Mouse (Mus musculus) kidney, adult 2 months (tissue): ENCODE data around the gene Sema6b. TPM values are rescaled to one million over a fixed set of nuclear protein-coding genes. Genes with fewer than 3 reads are reported as not detected.

Experiments
- DNase-seq: peaks from one replicate; pipeline ENCODE4 v3.0.0; 2021
- H3K27ac ChIP-seq: fragments of 200-500 bp; 2 replicates; pipeline ENCODE4 v1.5.1; 2012; ENCODE audit warnings: low read depth, low read length, control low read depth, inconsistent platforms; ENCODE audit not compliant: insufficient read depth
- H3K27me3 ChIP-seq: fragments of 200-500 bp; replicated peaks from 2 replicates; pipeline ENCODE4 v1.6.1; 2012; ENCODE audit warnings: mild to moderate bottlenecking, moderate library complexity, low read length, inconsistent platforms; ENCODE audit not compliant: control insufficient read depth, insufficient read depth
- H3K36me3 ChIP-seq: fragments of 200-500 bp; 2 replicates; pipeline ENCODE4 v1.6.1; 2012; ENCODE audit warnings: mild to moderate bottlenecking, moderate library complexity, low read length, inconsistent platforms; ENCODE audit not compliant: control insufficient read depth, insufficient read depth
- H3K4me1 ChIP-seq: fragments of 200-500 bp; 2 replicates; pipeline ENCODE4 v1.6.1; 2011; ENCODE audit warnings: low read length; ENCODE audit not compliant: control insufficient read depth, insufficient read depth
- H3K4me3 ChIP-seq: fragments of 200-500 bp; 2 replicates; pipeline ENCODE4 v1.5.1; 2011; ENCODE audit warnings: mild to moderate bottlenecking, low read depth, low read length, control low read depth; ENCODE audit not compliant: insufficient read depth
- CTCF ChIP-seq: fragments of 200-500 bp; conservative IDR thresholded peaks from 2 replicates; pipeline ENCODE4 v1.5.1; 2011; ENCODE audit warnings: low read depth, mild to moderate bottlenecking, control low read depth, low read length, moderate library complexity, mixed read lengths; ENCODE audit not compliant: insufficient read depth, insufficient read length
- POLR2A ChIP-seq: fragments of 200-500 bp; IDR thresholded peaks from one replicate; pipeline ENCODE4 v1.6.1; 2011; ENCODE audit warnings: low read depth, low read length, control low read depth
- WGBS: fragments of 180-500 bp; shearing (Covaris S2); methylation state at CpG from one replicate; pipeline ENCODE4 v1.1.7; 2018; 5-methylcytosine and 5-hydroxymethylcytosine counted together
- polyA plus RNA-seq: library from polyadenylated mRNA; depleted of rRNA; stranded (reverse); fragments of >200 nt; gene quantifications from 2 replicates; pipeline ENCODE4 v1.2.3, GENCODE M21; 2012

Gene Sema6b
- polyA plus RNA-seq, 1 experiment: 4.1 TPM

DNA sequence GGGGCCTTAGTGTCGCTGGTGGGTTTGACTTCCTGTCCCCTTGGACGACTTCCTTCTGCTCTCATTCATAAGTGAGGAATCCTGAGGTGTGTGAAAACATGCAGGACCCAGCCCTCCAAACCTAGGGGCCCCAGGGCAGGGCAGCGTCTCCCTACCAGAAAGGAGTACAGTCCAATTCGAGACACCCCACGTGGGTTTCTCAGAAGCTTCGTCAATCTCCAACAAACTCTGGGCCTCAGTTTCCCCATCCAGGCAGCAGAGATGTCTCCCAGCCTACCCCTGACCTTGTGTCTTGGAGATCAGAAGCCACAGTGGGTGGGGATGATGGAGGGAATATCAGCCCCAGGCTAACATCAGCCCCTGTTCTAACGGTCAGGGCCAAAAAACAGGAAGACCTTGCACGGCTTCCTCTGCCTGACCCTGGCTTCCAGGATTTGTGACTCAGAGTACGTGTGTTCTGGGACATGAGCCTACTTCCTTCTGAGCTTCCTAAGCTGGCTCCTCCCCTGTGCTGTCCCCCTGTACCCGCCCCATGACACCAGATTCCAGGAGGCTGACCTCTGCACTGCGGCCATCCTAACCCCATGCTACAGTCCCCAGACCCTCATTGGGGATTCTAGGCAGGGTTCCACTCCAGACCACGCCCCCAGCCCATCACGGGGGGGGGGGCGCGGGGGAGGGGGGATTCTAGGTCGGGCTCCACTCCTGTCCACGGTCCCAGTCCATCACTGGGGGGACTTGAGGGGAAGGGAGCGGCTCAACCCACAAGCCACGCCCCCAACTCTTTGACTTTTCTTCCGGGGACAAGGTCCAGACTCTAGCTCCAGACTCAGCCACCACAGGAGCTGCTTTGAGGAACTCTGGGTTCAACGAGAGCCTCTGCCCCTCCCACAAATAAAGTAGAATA lies 6.4 kb downstream of the Sema6b start:
- peak overlapping the region; percentile 26; the same call in 1 of the 2 replicates for H3K4me3 ChIP-seq
- H3K4me1 ChIP-seq: no peaks in the 10 kb centered on the region
- peak overlapping the region; percentile 57 for H3K27ac ChIP-seq
- no peaks in the 10 kb centered on the region for H3K27me3 ChIP-seq
- WGBS: 14% methylated on average over 20 of the region's 21 CpGs
- DNase-seq: peak; percentile 90
- TF ChIP-seq POLR2A (no peak), CTCF (no peak)
- H3K36me3 ChIP-seq: no peaks in the 10 kb centered on the region

- Histone ChIP-seq H3K4me1 (no peaks in the 10 kb centered on the region), H3K27me3 (no peaks in the 10 kb centered on the region), H3K27ac (no peak overlapping the region), H3K36me3 (no peaks in the 10 kb centered on the region), H3K4me3 (no peak overlapping the region)
- 4% methylated on average over 14 of the region's 14 CpGs for WGBS
- no peak for TF ChIP-seq POLR2A
- peak; percentile 83 for TF ChIP-seq CTCF
- DNase-seq: peak; percentile 72
Observed at GRCm38 (mm10) chr17:56132661-56133060, 7.5 kb downstream of the Sema6b start.

- H3K4me3 ChIP-seq: no peak overlapping the region
- peak; percentile 76 for TF ChIP-seq CTCF
- TF ChIP-seq POLR2A: no peak
- no peaks in the 10 kb centered on the region for H3K4me1 ChIP-seq
- no peaks in the 10 kb centered on the region for H3K27me3 ChIP-seq
- WGBS: 44% methylated on average over 7 of the region's 7 CpGs
- DNase-seq: peak; percentile 72
- H3K36me3 ChIP-seq: no peaks in the 10 kb centered on the region
- H3K27ac ChIP-seq: no peak overlapping the region
Observed at GRCm38 (mm10) chr17:56131814-56132213, 8.3 kb downstream of the Sema6b start.

DNA sequence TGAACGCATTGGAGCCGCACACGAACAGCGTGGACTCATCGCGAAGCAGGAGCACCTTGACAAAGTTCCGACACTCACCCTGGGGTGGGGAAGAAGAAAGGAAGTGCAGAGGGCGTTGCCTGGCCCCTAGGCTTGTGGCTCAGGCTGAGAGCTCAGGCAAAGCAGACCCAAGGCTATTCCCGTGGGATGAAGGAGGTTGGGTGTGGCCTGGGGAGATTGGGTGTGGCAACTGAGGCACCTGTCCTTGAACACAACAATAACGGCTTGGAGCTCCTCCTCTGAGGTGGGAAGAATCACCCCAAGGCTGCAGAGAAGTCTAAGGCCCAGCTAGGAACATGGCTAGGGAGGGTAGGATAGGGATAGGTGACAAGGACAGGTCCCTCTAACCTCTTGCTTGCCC lies 9.0 kb downstream of the Sema6b start:
- DNase-seq: no peak
- 91% methylated on average over 10 of the region's 10 CpGs for WGBS
- H3K4me3 ChIP-seq: no peak overlapping the region

DNA sequence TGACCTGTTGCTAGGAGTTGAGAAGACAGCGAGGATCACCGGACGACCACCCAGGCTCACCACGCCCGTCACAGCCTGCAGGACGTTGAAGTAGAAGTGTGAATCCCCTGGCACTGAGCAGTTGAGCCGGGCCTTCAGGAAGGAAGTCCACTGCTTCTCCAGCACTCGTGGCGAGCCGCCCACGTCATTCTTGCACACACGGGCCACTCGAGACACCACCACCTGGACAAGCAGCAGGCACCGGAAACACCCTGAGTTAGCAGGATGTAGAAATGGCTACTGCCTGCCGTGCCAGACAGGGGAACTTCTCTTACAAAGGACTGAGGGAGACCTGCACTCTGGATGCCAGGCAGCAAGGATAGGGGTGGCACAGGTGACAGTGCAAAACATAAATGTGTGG lies 11.9 kb downstream of the Sema6b start:
- Histone ChIP-seq H3K27ac (no peak overlapping the region), H3K36me3 (no peaks in the 10 kb centered on the region), H3K4me1 (no peaks in the 10 kb centered on the region), H3K4me3 (no peak overlapping the region), H3K27me3 (no peaks in the 10 kb centered on the region)
- no peak for DNase-seq
- TF ChIP-seq POLR2A (no peak), CTCF (no peak)
- WGBS: 62% methylated on average over 15 of the region's 15 CpGs

More for the DNA sequence above, 9.0 kb downstream of the Sema6b start:
- Histone ChIP-seq H3K36me3 (no peaks in the 10 kb centered on the region), H3K4me1 (no peaks in the 10 kb centered on the region), H3K27ac (no peak overlapping the region), H3K27me3 (no peaks in the 10 kb centered on the region)
- TF ChIP-seq CTCF: no peak
- TF ChIP-seq POLR2A: no peak

GRCm38 (mm10) chr17:56126175-56126574 lies 14.0 kb downstream of the Sema6b start:
- H3K4me1 ChIP-seq: no peaks in the 10 kb centered on the region
- WGBS: 84% methylated on average over 11 of the region's 11 CpGs
- no peak for DNase-seq
- no peaks in the 10 kb centered on the region for H3K27me3 ChIP-seq
- TF ChIP-seq CTCF (no peak), POLR2A (no peak)
- H3K4me3 ChIP-seq: no peak overlapping the region
- H3K27ac ChIP-seq: no peak overlapping the region
- no peaks in the 10 kb centered on the region for H3K36me3 ChIP-seq

DNA sequence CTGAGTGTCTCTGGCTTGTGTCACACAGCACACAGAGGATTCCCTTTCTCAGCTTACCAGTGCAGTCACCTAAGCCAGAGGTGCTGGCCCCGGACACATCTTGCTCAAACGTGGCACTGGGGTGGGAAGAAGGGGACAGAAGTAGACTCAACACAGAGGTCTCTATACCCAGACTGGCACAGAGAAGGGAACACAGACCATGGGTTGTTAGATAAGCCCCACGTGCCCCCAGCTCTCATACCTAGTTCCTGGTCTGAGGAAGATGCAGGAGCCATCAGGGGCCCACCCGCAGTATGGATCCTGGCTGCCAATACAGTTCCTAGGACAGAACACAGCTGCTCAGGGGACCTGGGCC lies 14.9 kb downstream of the Sema6b start:
- WGBS: 90% methylated on average over 4 of the region's 4 CpGs
- TF ChIP-seq CTCF (no peak), POLR2A (no peak)
- no peak overlapping the region for H3K27ac ChIP-seq
- H3K4me1 ChIP-seq: no peaks in the 10 kb centered on the region
- no peaks in the 10 kb centered on the region for H3K36me3 ChIP-seq
- no peaks in the 10 kb centered on the region for H3K27me3 ChIP-seq
- no peak for DNase-seq
- no peak overlapping the region for H3K4me3 ChIP-seq
